Mouse (Mus musculus): ENCODE data around the gene Mark4.
A peak's percentile ranks its signal among the peaks of the same experiment; 100 is the strongest.

Gene Mark4

GRCm38 (mm10) chr7:19458591-19459111 is at the start of gene Mark4:
TSS of gene Mark4 (minus strand) at chr7:19458821.
- DNase-seq = peak; percentile 84

- no peak for DNase-seq
Observed at GRCm38 (mm10) chr7:19507612-19507981, 49.0 kb upstream of the Mark4 start.

GRCm38 (mm10) chr7:19506969-19507611 is 48.5 kb upstream of the Mark4 start:
- peak; percentile 74 for DNase-seq

- no peak for DNase-seq
Observed at GRCm38 (mm10) chr7:19506326-19506725, 47.7 kb upstream of the Mark4 start.

- DNase-seq = peak; percentile 53
Observed at GRCm38 (mm10) chr7:19503481-19504068, 45.0 kb upstream of the Mark4 start.

- no peak for DNase-seq
Observed at GRCm38 (mm10) chr7:19501658-19502057, 43.0 kb upstream of the Mark4 start.

- DNase-seq = no peak
Observed at GRCm38 (mm10) chr7:19500420-19501363, 42.1 kb upstream of the Mark4 start.

- no peak for DNase-seq
Observed at GRCm38 (mm10) chr7:19498326-19498725, 39.7 kb upstream of the Mark4 start.

GRCm38 (mm10) chr7:19496214-19496555 is 37.6 kb upstream of the Mark4 start:
- DNase-seq = no peak

- no peak for DNase-seq
Observed at GRCm38 (mm10) chr7:19495521-19496213, 37.0 kb upstream of the Mark4 start.

GRCm38 (mm10) chr7:19494751-19495474 is 36.3 kb upstream of the Mark4 start:
- DNase-seq = no peak

- DNase-seq = peak; percentile 23
Observed at GRCm38 (mm10) chr7:19491731-19492130, 33.1 kb upstream of the Mark4 start.

- no peak for DNase-seq
Observed at GRCm38 (mm10) chr7:19489525-19489924, 30.9 kb upstream of the Mark4 start.

- no peak for DNase-seq
Observed at GRCm38 (mm10) chr7:19486549-19486948, 27.9 kb upstream of the Mark4 start.

- no peak for DNase-seq
Observed at GRCm38 (mm10) chr7:19485488-19485887, 26.9 kb upstream of the Mark4 start.

GRCm38 (mm10) chr7:19483281-19483680 is 24.7 kb upstream of the Mark4 start:
- no peak for DNase-seq

- DNase-seq = no peak
Observed at GRCm38 (mm10) chr7:19477624-19478384, 19.2 kb upstream of the Mark4 start.

GRCm38 (mm10) chr7:19477084-19477483 is 18.5 kb upstream of the Mark4 start:
- no peak for DNase-seq

GRCm38 (mm10) chr7:19473875-19474443 is 15.3 kb upstream of the Mark4 start:
- peak; percentile 66 for DNase-seq

- no peak for DNase-seq
Observed at GRCm38 (mm10) chr7:19472403-19472802, 13.8 kb upstream of the Mark4 start.

- no peak for DNase-seq
Observed at GRCm38 (mm10) chr7:19470308-19470707, 11.7 kb upstream of the Mark4 start.

Data from thymus, postnatal 14 days (tissue).